Mouse (Mus musculus) CH12.LX (cell line): ENCODE measurements at regions not wholly inside any gene's neighbourhood (a gene's known extent, or its start where the extent isn't known, plus 50 kb on each side); places are given as distances from the start of the nearest gene placed in this dataset.
"Not testable (repeated sequence)": the region's sequence is repeated elsewhere in the genome, so short reads cannot be mapped to it uniquely, and the experiment has no call there.

ENCODE experiments used
- DNase-seq: peaks from one replicate; pipeline ENCODE4 v3.0.0-alpha.2; 2013; ENCODE audit errors: extremely low read depth
- H3K27ac ChIP-seq: 2 replicates; pipeline ENCODE4 v1.5.1; 2012; ENCODE audit warnings: low read depth, mild to moderate bottlenecking, control low read depth, moderate library complexity; ENCODE audit not compliant: insufficient read depth
- H3K27me3 ChIP-seq: replicated peaks from 2 replicates; pipeline ENCODE3; 2012; ENCODE audit warnings: inconsistent platforms
- H3K36me3 ChIP-seq, 2 experiments: replicated peaks in 1 of 2; 2 replicates each; pipeline versions ENCODE3 to v1.6.1; 2012; ENCODE audit warnings: inconsistent platforms in 1 of 2, low read length in 1 of 2, mild to moderate bottlenecking in 1 of 2, mixed read lengths in 1 of 2, moderate library complexity in 1 of 2; ENCODE audit not compliant: control insufficient read depth in 1 of 2, insufficient read depth in 1 of 2
- H3K4me1 ChIP-seq, 2 experiments: 2 replicates each; pipeline ENCODE4 v1.6.1; 2012; ENCODE audit warnings: inconsistent platforms in 1 of 2, moderate library complexity in 1 of 2; ENCODE audit not compliant: insufficient read depth in 2 of 2, control insufficient read depth in 1 of 2
- H3K4me2 ChIP-seq: 2 replicates; pipeline ENCODE4 v1.6.1; 2012; ENCODE audit warnings: low read depth, mild to moderate bottlenecking, control low read depth; ENCODE audit not compliant: poor library complexity, insufficient read depth, severe bottlenecking
- H3K4me3 ChIP-seq, 3 experiments: fragments of 150-350 bp in 1 of 3; sonication (generic) in 1 of 3; replicated peaks in 1 of 3; 2 replicates each; pipeline versions ENCODE3 to v1.5.1; 2011 to 2012; ENCODE audit warnings: low read depth in 2 of 3, low read length in 2 of 3, mild to moderate bottlenecking in 2 of 3, moderate library complexity in 2 of 3, control low read depth in 1 of 3, improper control_type of control experiment in 1 of 3, inconsistent platforms in 1 of 3, mixed read lengths in 1 of 3; ENCODE audit not compliant: poor library complexity in 1 of 3
- H3K79me2 ChIP-seq: replicated peaks from 2 replicates; pipeline ENCODE4 v1.6.1; 2012; ENCODE audit warnings: mild to moderate bottlenecking, moderate library complexity; ENCODE audit not compliant: control insufficient read depth, poor library complexity, insufficient read depth, severe bottlenecking; ENCODE audit errors: extremely low read depth
- H3K9ac ChIP-seq: 2 replicates; pipeline ENCODE4 v1.6.1; 2012; ENCODE audit warnings: low read depth, mild to moderate bottlenecking, control low read depth, moderate library complexity; ENCODE audit not compliant: insufficient read depth
- H3K9me3 ChIP-seq: replicated peaks from 2 replicates; pipeline ENCODE3; 2012; ENCODE audit warnings: low read length, inconsistent platforms, mixed read lengths
- CHD1 ChIP-seq: IDR thresholded peaks from 2 replicates; pipeline ENCODE4 v1.6.1; 2012; ENCODE audit warnings: low read depth, low read length, improper control_type of control experiment, inconsistent platforms
- CTCF ChIP-seq, 2 experiments: IDR thresholded peaks in 1 of 2; conservative IDR thresholded peaks in 1 of 2; 2 replicates each; pipeline ENCODE4 v1.5.1; 2011 to 2012; ENCODE audit warnings: low read depth in 2 of 2, low read length in 2 of 2, improper control_type of control experiment in 1 of 2, inconsistent platforms in 1 of 2, mild to moderate bottlenecking in 1 of 2, moderate library complexity in 1 of 2
- JUN ChIP-seq: IDR thresholded peaks from 2 replicates; pipeline ENCODE4 v1.6.1; 2011; ENCODE audit warnings: low read depth, mild to moderate bottlenecking, low read length, improper control_type of control experiment, moderate library complexity; ENCODE audit not compliant: insufficient read depth
- JUND ChIP-seq: conservative IDR thresholded peaks from 2 replicates; pipeline ENCODE4 v1.6.1; 2011; ENCODE audit warnings: low read depth, low read length, improper control_type of control experiment
- KAT2A ChIP-seq: IDR thresholded peaks from 2 replicates; pipeline ENCODE4 v1.6.1; 2012; ENCODE audit warnings: low read length, improper control_type of control experiment, inconsistent platforms; ENCODE audit not compliant: insufficient replicate concordance
- MAFK ChIP-seq: IDR thresholded peaks from 2 replicates; pipeline ENCODE4 v1.6.1; 2011; ENCODE audit warnings: low read length, improper control_type of control experiment; ENCODE audit not compliant: insufficient replicate concordance
- MAX ChIP-seq: IDR thresholded peaks from 2 replicates; pipeline ENCODE4 v1.6.1; 2011; ENCODE audit warnings: low read length, improper control_type of control experiment
- NELFE ChIP-seq: IDR thresholded peaks from 2 replicates; pipeline ENCODE4 v1.6.1; 2011; ENCODE audit warnings: low read depth, low read length, improper control_type of control experiment
- PAX5 ChIP-seq: IDR thresholded peaks from 2 replicates; pipeline ENCODE4 v1.6.1; 2012; ENCODE audit warnings: low read length, inconsistent platforms, mixed read lengths
- POLR2A ChIP-seq: IDR thresholded peaks from 2 replicates; pipeline ENCODE4 v1.6.1; 2011; ENCODE audit warnings: low read depth, mild to moderate bottlenecking, improper control_type of control experiment, low read length
- RCOR1 ChIP-seq: conservative IDR thresholded peaks from 2 replicates; pipeline ENCODE4 v1.6.1; 2012; ENCODE audit warnings: low read depth, mild to moderate bottlenecking, inconsistent platforms, low read length, improper control_type of control experiment
- TBP ChIP-seq: conservative IDR thresholded peaks from 2 replicates; pipeline ENCODE4 v1.6.1; 2011; ENCODE audit warnings: low read depth, low read length, improper control_type of control experiment
- UBTF ChIP-seq: IDR thresholded peaks from 2 replicates; pipeline ENCODE4 v1.6.1; 2012; ENCODE audit warnings: low read depth, mild to moderate bottlenecking, inconsistent platforms, low read length, improper control_type of control experiment, moderate library complexity
- ZMIZ1 ChIP-seq: IDR thresholded peaks from 2 replicates; pipeline ENCODE4 v1.6.1; 2012; ENCODE audit warnings: low read depth, mild to moderate bottlenecking, inconsistent platforms, low read length, improper control_type of control experiment
- dilution Hi-C: fragments of 300-500 bp; cut with MboI; formaldehyde crosslinking; loops from 2 replicates; pipeline ENCODE4 v1.14.3; 2020; ENCODE audit warnings: low sequenced_read_pairs; ENCODE audit not compliant: extremely low pct_unique_long_range_greater_than_20kb, extremely low pct_ligation_motif_present
- in situ Hi-C: fragments of 300-500 bp; cut with MboI; formaldehyde crosslinking; loops from 3 replicates; pipeline ENCODE4 v1.14.3; 2019; ENCODE audit warnings: low sequenced_read_pairs, low pct_ligation_motif_present, low pct_unique_long_range_greater_than_20kb, mixed read lengths

- Histone ChIP-seq H3K4me3 (no peak overlapping the region), H3K36me3 (no peaks in the 10 kb centered on the region), H3K4me1 (no peaks in the 10 kb centered on the region), H3K27ac (no peak overlapping the region), H3K9ac (no peak overlapping the region), H3K4me2 (no peak overlapping the region), H3K27me3 (no peaks in the 10 kb centered on the region), H3K9me3 (no peaks in the 10 kb centered on the region), H3K79me2 (no peaks in the 10 kb centered on the region)
- dilution Hi-C loops (no loop called here), in situ Hi-C loops (no loop called here)
- no peak for DNase-seq
- TF ChIP-seq JUND (no peak), CTCF (conservative IDR thresholded peaks at IDR 0.05 in 1 of 2, IDR thresholded peaks at IDR 0.05 in 1 of 2; ENCODE audit: low read depth in 2 of 2, low read length in 2 of 2) (no peak), POLR2A (no peak), NELFE (no peak), TBP (no peak)
Observed at GRCm38 (mm10) chr11:111978667-111979066, 803.4 kb upstream of the Sox9 start.

- in situ Hi-C loops: no loop called here
- H3K27me3 ChIP-seq: no peaks in the 10 kb centered on the region
- H3K4me2 ChIP-seq: no peak overlapping the region
- H3K4me3 ChIP-seq: no peak overlapping the region
- H3K9ac ChIP-seq: no peak overlapping the region
- no peaks in the 10 kb centered on the region for H3K4me1 ChIP-seq
- TF ChIP-seq UBTF (no peak), PAX5 (no peak), KAT2A (no peak), TBP (no peak), MAX (no peak)
- TF ChIP-seq, all 38 proteins: peak for 0
- no peak for DNase-seq
- no peaks in the 10 kb centered on the region for H3K36me3 ChIP-seq
- dilution Hi-C loops: no loop called here
- no peaks in the 10 kb centered on the region for H3K79me2 ChIP-seq
- no peaks in the 10 kb centered on the region for H3K9me3 ChIP-seq
- H3K27ac ChIP-seq: no peak overlapping the region
Observed at GRCm38 (mm10) chr11:111996395-111996794, 785.6 kb upstream of the Sox9 start.

GRCm38 (mm10) chr11:112010848-112011247, 771.2 kb upstream of the Sox9 start:
- H3K9ac ChIP-seq, in situ Hi-C loops, H3K79me2 ChIP-seq: not testable (repeated sequence)

GRCm38 (mm10) chr11:112017906-112018305, 764.1 kb upstream of the Sox9 start:
- in situ Hi-C loops (no loop called here), dilution Hi-C loops (no loop called here)
- Histone ChIP-seq H3K9me3 (peaks cover 4% of the 10 kb centered on the region), H3K36me3 (no peaks in the 10 kb centered on the region), H3K4me1 (no peaks in the 10 kb centered on the region), H3K27me3 (no peaks in the 10 kb centered on the region), H3K9ac (no peak overlapping the region), H3K4me3 (no peak overlapping the region), H3K27ac (no peak overlapping the region), H3K79me2 (no peaks in the 10 kb centered on the region)
- DNase-seq: peak; percentile 3
- TF ChIP-seq MAFK (no peak), JUN (no peak), KAT2A (no peak), RCOR1 (no peak), POLR2A (no peak), ZMIZ1 (no peak), CHD1 (no peak)
- TF ChIP-seq, all 38 proteins: peak for 0
- H3K4me2 ChIP-seq: no peak overlapping the region

More at GRCm38 (mm10) chr11:112010848-112011247, 771.2 kb upstream of the Sox9 start:
- H3K9me3 ChIP-seq, H3K4me1 ChIP-seq, H3K4me2 ChIP-seq, H3K4me3 ChIP-seq, dilution Hi-C loops, H3K27ac ChIP-seq, H3K27me3 ChIP-seq, DNase-seq, H3K36me3 ChIP-seq: not testable (repeated sequence)
